Mouse (Mus musculus) forebrain, embryonic 13.5 days (tissue): ENCODE measurements at regions not wholly inside any gene's neighbourhood (a gene's known extent, or its start where the extent isn't known, plus 50 kb on each side); places are given as distances from the start of the nearest gene placed in this dataset.
"Not testable (repeated sequence)": the region's sequence is repeated elsewhere in the genome, so short reads cannot be mapped to it uniquely, and the experiment has no call there.

Source experiments
- ATAC-seq: fragments of 200-750 bp; cut with Nextera tagmentation; 2 replicates; pipeline ENCODE4 v1.8.0; 2017
- H3K27ac ChIP-seq: fragments of 300-500 bp; sonication (generic); 2 replicates; pipeline ENCODE4 v1.5.1; 2015; ENCODE audit warnings: inconsistent platforms, mild to moderate bottlenecking, moderate library complexity
- H3K27me3 ChIP-seq: fragments of 300-500 bp; sonication (generic); 2 replicates; pipeline ENCODE4 v1.6.1; 2015; ENCODE audit warnings: mild to moderate bottlenecking, inconsistent platforms
- H3K36me3 ChIP-seq: fragments of 300-500 bp; sonication (generic); 2 replicates; pipeline ENCODE4 v1.6.1; 2015; ENCODE audit warnings: mild to moderate bottlenecking, inconsistent platforms; ENCODE audit not compliant: poor library complexity, severe bottlenecking
- H3K4me1 ChIP-seq: fragments of 300-500 bp; sonication (generic); 2 replicates; pipeline ENCODE4 v1.6.1; 2015; ENCODE audit warnings: inconsistent platforms
- H3K4me2 ChIP-seq: fragments of 300-500 bp; sonication (generic); 2 replicates; pipeline ENCODE4 v1.6.1; 2015; ENCODE audit warnings: inconsistent platforms, mild to moderate bottlenecking, moderate library complexity
- H3K4me3 ChIP-seq: fragments of 300-500 bp; sonication (generic); 2 replicates; pipeline ENCODE4 v1.5.1; 2015; ENCODE audit warnings: mild to moderate bottlenecking, inconsistent platforms
- H3K9ac ChIP-seq: fragments of 300-500 bp; sonication (generic); 2 replicates; pipeline ENCODE4 v1.6.1; 2015; ENCODE audit warnings: mild to moderate bottlenecking, inconsistent platforms
- H3K9me3 ChIP-seq: fragments of 300-500 bp; sonication (generic); replicated peaks from 2 replicates; pipeline ENCODE4 v1.6.1; 2016; ENCODE audit warnings: inconsistent platforms
- WGBS: fragments of 180-500 bp; shearing (Covaris S2); methylation state at CpG from one replicate; pipeline ENCODE4 v1.1.7; 2015; 5-methylcytosine and 5-hydroxymethylcytosine counted together

GRCm38 (mm10) chr16:21102033-21102432 lies 51.8 kb downstream of the Teddm3 start:
- H3K36me3 ChIP-seq, H3K4me1 ChIP-seq, H3K27me3 ChIP-seq, H3K4me3 ChIP-seq, ATAC-seq, H3K9me3 ChIP-seq, H3K27ac ChIP-seq, H3K4me2 ChIP-seq, H3K9ac ChIP-seq: not testable (repeated sequence)
- 84% methylated on average over 3 of the region's 3 CpGs for WGBS

- H3K27me3 ChIP-seq = not testable (repeated sequence)
Observed at GRCm38 (mm10) chr16:21100126-21100525, 53.7 kb downstream of the Teddm3 start.

GRCm38 (mm10) chr16:21074779-21075148 lies 79.0 kb downstream of the Teddm3 start:
- no peak overlapping the region for H3K27ac ChIP-seq
- no peaks in the 10 kb centered on the region for H3K4me1 ChIP-seq
- no peak overlapping the region for H3K4me3 ChIP-seq
- no peak overlapping the region for H3K4me2 ChIP-seq
- no peaks in the 10 kb centered on the region for H3K27me3 ChIP-seq
- WGBS = 71% methylated on average over 5 of the region's 5 CpGs
- ATAC-seq = no peak
- H3K9ac ChIP-seq = no peak overlapping the region
- no peaks in the 10 kb centered on the region for H3K9me3 ChIP-seq
- no peaks in the 10 kb centered on the region for H3K36me3 ChIP-seq

More at GRCm38 (mm10) chr16:21100126-21100525, 53.7 kb downstream of the Teddm3 start:
- H3K9me3 ChIP-seq, H3K4me1 ChIP-seq, H3K27ac ChIP-seq, H3K4me3 ChIP-seq, H3K36me3 ChIP-seq, H3K4me2 ChIP-seq, H3K9ac ChIP-seq, ATAC-seq: not testable (repeated sequence)
- WGBS = 82% methylated on average over 2 of the region's 2 CpGs

DNA sequence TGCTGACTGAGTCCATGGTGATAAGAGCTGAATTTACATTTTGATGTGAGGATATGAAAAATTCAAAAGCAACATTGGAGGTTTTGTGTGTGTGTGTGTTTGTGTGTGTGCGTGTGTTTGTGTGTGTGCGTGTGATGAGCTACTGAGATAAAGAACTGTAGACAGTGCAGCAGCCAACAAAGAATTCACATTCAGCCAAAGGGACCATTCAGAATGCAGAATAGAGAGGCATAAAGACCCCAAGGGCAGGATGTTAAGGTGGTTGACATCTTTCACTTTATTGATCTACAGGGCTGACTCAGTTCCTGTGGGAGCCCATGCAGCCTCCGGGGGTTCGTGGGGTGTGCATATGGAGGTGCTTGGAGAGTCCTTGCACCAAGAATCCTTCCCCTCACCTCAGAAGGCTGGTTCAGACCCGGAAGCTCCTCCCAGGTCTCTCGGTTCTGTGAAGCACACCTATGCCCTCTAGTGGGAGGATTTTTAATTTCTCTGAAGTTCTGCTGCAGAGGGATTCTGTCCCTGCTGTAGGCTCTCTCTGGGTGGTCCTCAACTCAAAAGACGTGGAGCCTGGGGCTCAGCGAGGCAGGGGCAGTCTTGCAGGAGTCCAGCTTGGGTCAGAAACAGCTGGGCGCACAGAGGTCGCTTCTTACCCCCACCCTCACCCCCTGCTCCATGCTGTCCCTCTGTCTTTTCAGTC lies 79.6 kb downstream of the Teddm3 start:
- H3K4me3 ChIP-seq, H3K4me2 ChIP-seq, H3K4me1 ChIP-seq, H3K9ac ChIP-seq, H3K27me3 ChIP-seq, H3K36me3 ChIP-seq, H3K27ac ChIP-seq, H3K9me3 ChIP-seq: not testable (repeated sequence)
- peak; percentile 86 for ATAC-seq
- WGBS = 33% methylated on average over 8 of the region's 10 CpGs

- 0 out of 2 replicates have a peak, but pooled peaks cover 5% of the 10 kb centered on the region for H3K9me3 ChIP-seq
- no peak for ATAC-seq
- no peak overlapping the region for H3K4me3 ChIP-seq
- H3K36me3 ChIP-seq = no peaks in the 10 kb centered on the region
- no peaks in the 10 kb centered on the region for H3K4me1 ChIP-seq
- 90% methylated on average over 2 of the region's 2 CpGs for WGBS
- H3K27ac ChIP-seq = no peak overlapping the region
- H3K4me2 ChIP-seq = no peak overlapping the region
- H3K9ac ChIP-seq = no peak overlapping the region
- no peaks in the 10 kb centered on the region for H3K27me3 ChIP-seq
Observed at GRCm38 (mm10) chr16:21060211-21060610, 93.6 kb downstream of the Teddm3 start.

GRCm38 (mm10) chr16:21054772-21055171 lies 99.0 kb downstream of the Teddm3 start:
- H3K4me3 ChIP-seq = no peak overlapping the region
- no peaks in the 10 kb centered on the region for H3K4me1 ChIP-seq
- H3K27me3 ChIP-seq = no peaks in the 10 kb centered on the region
- no peak for ATAC-seq
- H3K9ac ChIP-seq = no peak overlapping the region
- no peak overlapping the region for H3K4me2 ChIP-seq
- H3K27ac ChIP-seq = no peak overlapping the region
- H3K36me3 ChIP-seq = no peaks in the 10 kb centered on the region
- peaks cover 17% of the 10 kb centered on the region for H3K9me3 ChIP-seq

GRCm38 (mm10) chr16:21022087-21022486 lies 131.7 kb downstream of the Teddm3 start:
- 86% methylated on average over 1 of the region's 1 CpGs for WGBS

GRCm38 (mm10) chr16:21004871-21005270 lies 148.9 kb downstream of the Teddm3 start:
- Histone ChIP-seq H3K27me3 (no peaks in the 10 kb centered on the region), H3K9me3 (0 out of 2 replicates have a peak, but pooled peaks cover 7% of the 10 kb centered on the region), H3K36me3 (no peaks in the 10 kb centered on the region), H3K9ac (no peak overlapping the region), H3K27ac (no peak overlapping the region), H3K4me3 (no peak overlapping the region), H3K4me2 (no peak overlapping the region), H3K4me1 (no peaks in the 10 kb centered on the region)
- no peak for ATAC-seq

More at GRCm38 (mm10) chr16:21022087-21022486, 131.7 kb downstream of the Teddm3 start:
- not testable (repeated sequence) for H3K4me3 ChIP-seq, ATAC-seq, H3K27ac ChIP-seq, H3K27me3 ChIP-seq, H3K4me1 ChIP-seq, H3K9me3 ChIP-seq, H3K36me3 ChIP-seq, H3K4me2 ChIP-seq, H3K9ac ChIP-seq

DNA sequence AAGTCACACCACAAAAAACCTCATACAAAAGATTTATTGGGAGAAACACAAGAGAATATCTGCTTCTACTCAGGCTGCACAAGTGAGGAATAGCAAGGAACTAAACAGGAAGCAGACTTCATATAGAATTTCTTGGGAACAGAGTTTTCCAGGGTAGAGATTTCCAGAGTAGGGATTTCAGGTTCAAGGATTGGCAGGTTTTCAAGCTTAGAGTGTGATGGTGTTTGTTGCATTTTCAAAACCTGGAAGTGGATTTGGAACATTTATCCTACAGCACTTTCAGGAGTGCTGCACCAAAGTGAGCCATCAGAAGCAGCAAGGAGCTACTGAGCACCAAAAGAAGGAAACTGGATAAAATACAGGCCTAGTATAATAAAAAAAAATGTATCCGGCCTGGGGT lies 152.7 kb downstream of the Teddm3 start:
- whole genome bisulfite sequencing = 82% methylated on average over 1 of the region's 1 CpGs

GRCm38 (mm10) chr16:20990524-20990923 lies 163.3 kb downstream of the Teddm3 start:
- Histone ChIP-seq H3K4me1 (no peaks in the 10 kb centered on the region), H3K27ac (no peak overlapping the region), H3K4me2 (no peak overlapping the region), H3K27me3 (no peaks in the 10 kb centered on the region), H3K4me3 (no peak overlapping the region), H3K9ac (no peak overlapping the region), H3K9me3 (no peaks in the 10 kb centered on the region), H3K36me3 (no peaks in the 10 kb centered on the region)
- ATAC-seq = no peak
- WGBS = 85% methylated on average over 2 of the region's 2 CpGs

More for the DNA sequence above, 152.7 kb downstream of the Teddm3 start:
- Histone ChIP-seq H3K4me2 (no peak overlapping the region), H3K9me3 (0 out of 2 replicates have a peak, but pooled peaks cover 7% of the 10 kb centered on the region), H3K4me3 (no peak overlapping the region), H3K36me3 (no peaks in the 10 kb centered on the region), H3K27me3 (no peaks in the 10 kb centered on the region), H3K4me1 (no peaks in the 10 kb centered on the region), H3K27ac (no peak overlapping the region), H3K9ac (no peak overlapping the region)
- ATAC-seq = no peak

- Histone ChIP-seq H3K4me3 (no peak overlapping the region), H3K9me3 (no peaks in the 10 kb centered on the region), H3K4me2 (no peak overlapping the region), H3K9ac (no peak overlapping the region), H3K4me1 (no peaks in the 10 kb centered on the region), H3K27ac (no peak overlapping the region), H3K27me3 (no peaks in the 10 kb centered on the region), H3K36me3 (no peaks in the 10 kb centered on the region)
- WGBS = 45% methylated on average over 2 of the region's 2 CpGs
- ATAC-seq = no peak
Observed at GRCm38 (mm10) chr16:20975406-20975805, 178.4 kb downstream of the Teddm3 start.

GRCm38 (mm10) chr16:20972442-20972841 lies 181.4 kb downstream of the Teddm3 start:
- Histone ChIP-seq H3K4me3 (no peak overlapping the region), H3K36me3 (no peaks in the 10 kb centered on the region), H3K4me2 (no peak overlapping the region), H3K27ac (no peak overlapping the region), H3K4me1 (no peaks in the 10 kb centered on the region), H3K9ac (no peak overlapping the region), H3K9me3 (no peaks in the 10 kb centered on the region), H3K27me3 (no peaks in the 10 kb centered on the region)
- no peak for ATAC-seq

- H3K27me3 ChIP-seq = no peaks in the 10 kb centered on the region
- no peak overlapping the region for H3K4me3 ChIP-seq
- 44% methylated on average over 10 of the region's 10 CpGs for WGBS
- no peak overlapping the region for H3K9ac ChIP-seq
- H3K36me3 ChIP-seq = no peaks in the 10 kb centered on the region
- H3K27ac ChIP-seq = no peak overlapping the region
- peak; percentile 77 for ATAC-seq
- H3K4me2 ChIP-seq = peak overlapping the region; percentile 20; the same call in 1 of the 2 replicates
- no peaks in the 10 kb centered on the region for H3K9me3 ChIP-seq
- H3K4me1 ChIP-seq = peaks cover 6% of the 10 kb centered on the region; the same call in 1 of the 2 replicates
Observed at GRCm38 (mm10) chr16:20958905-20959304, 194.9 kb downstream of the Teddm3 start.
